Mouse (Mus musculus): ENCODE data around the gene Arhgef10l.
"Not testable (repeated sequence)": the region's sequence is repeated elsewhere in the genome, so short reads cannot be mapped to it uniquely, and the experiment has no call there.

The Arhgef10l gene

DNA sequence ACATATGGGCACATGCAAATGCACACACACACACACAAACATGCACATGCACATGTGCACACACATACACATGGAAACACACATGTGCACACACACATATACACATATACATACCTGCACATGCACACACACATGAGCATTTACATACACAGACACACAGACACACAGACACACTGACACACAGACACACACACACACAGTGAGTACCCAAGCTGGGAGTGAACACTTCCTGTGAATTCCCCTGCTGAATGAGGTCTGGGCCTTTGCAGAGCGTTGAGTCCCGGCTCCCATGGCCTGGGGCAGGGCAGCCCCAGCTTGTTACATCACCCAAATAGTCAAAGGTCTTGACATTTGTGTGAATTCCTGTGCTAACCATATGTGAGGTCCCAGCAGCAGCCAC is 96.4 kb downstream of the Arhgef10l start:
- DNase-seq (ENCODE audit: low read depth), result no peak

DNA sequence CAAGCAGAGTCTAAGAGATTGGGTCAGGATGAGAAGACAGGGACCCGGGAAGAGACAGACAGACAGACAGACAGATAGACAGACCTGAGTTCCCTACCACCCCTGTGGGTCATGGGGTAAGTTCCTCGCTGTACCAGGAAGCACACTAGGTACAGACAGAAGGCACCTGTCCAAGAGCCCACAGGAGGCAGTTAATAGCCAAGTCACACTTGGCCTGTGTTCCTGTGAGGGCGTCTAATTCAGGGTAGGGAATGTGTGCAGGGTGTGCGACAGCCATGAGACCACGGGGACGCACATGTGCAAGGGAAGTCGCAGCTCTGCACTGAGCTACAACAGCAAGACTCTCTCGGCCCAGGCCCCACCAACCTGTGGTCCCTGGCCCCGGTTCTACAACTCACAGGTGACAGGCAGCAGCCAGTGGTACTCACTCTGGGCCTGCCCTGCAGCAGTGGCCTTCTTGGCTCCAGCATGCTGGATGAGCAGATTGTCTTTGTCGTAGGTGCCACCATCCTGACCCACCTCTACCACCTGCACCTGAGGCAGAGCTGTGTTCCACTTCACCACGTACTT is 97.8 kb downstream of the Arhgef10l start:
- DNase-seq (ENCODE audit: low read depth), result no peak

DNA sequence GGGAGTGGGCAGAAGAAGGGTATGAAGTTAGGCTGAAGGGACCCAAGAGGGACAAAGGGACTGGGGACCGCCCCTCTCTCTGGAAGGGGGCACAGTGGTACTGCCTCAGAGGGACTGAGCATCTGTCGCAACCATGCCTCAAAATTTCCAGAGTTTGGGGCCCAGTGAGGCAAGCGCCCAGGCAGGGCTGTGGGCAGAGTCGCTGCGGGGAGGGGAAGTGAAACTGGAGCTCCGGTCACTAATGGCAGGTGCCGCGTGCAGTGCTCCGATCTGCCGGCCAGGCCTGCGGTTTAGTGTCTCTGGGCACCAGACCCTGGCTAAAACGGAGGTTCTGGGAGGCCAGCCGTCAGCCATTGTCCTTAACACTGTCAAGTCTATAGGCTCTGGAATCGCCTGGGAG is 99.0 kb downstream of the Arhgef10l start:
- DNase-seq (ENCODE audit: low read depth), result no peak

DNA sequence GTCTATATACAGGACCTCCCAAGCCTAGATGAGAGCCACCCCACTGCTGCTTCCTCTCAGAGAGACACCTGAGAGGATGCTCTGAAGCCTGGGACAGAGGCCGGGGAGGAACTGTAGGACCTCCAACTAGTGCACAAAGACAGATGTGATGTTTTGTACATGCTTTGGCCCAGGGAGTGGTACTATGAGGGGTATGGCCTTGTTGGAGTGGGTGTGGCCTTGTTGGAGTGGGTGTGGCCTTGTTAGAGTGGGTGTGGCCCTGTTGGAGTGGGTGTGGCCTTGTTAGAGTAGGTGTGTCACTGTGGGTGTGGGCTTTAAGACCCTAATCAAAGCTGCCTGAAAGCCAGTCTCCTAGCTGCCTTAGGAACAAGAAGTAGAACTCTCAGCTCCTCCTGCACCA is 101.4 kb downstream of the Arhgef10l start:
- not testable (repeated sequence) for DNase-seq (ENCODE audit: low read depth)

DNA sequence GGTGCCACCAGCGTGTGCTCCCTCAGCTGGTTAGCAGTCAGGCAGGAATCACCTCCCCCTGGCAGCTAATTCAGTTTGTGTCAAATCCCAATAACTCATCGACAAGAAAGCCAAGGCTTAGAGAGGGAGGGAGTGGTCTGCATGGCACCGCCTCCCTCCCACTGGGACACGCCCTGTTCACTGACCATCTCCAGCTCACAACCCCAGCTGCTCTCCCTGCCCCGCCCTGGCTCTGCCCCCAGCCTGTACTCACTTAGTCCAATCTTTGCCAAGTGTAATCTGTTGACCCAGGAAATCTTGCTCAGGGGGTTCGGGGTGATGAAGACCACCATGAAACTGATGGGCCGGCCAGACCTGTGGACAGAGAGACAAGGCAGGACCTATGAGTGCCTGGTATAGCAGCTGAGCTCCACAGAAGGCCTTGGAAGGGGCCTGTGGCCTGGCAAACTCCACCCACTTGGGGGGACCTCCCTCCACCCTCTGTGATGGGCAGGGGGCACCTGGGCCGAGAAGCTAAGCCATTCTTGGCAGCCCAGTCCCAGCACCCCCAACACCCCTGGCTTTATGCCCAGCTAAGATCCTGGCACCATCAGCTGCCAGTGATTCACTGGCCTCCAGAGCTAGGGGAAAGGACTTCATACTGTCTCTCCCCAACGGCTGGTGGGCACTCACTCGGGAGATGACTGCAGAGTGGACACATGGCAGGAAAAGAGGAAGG is 103.2 kb downstream of the Arhgef10l start:
- no peak for DNase-seq (ENCODE audit: low read depth)

DNA sequence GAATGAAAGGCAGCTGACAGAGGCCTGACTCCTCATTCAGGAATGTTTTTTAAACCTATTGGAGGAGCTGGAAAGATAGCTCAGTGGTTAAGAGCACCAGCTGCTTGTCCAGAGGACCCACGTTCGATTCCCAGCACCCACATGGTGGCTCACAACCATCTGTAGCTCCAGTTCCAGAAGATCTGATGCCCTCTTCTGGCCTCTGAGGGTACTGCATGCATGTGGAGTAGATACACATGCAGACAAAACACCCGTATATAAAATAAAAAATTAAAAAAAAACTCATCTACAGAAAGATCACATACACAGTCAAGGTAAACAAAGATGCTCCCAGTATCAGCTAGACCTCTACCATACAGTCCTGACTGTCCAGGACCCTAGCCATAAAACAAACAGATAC is 104.1 kb downstream of the Arhgef10l start:
- DNase-seq (ENCODE audit: low read depth), result no peak

DNA sequence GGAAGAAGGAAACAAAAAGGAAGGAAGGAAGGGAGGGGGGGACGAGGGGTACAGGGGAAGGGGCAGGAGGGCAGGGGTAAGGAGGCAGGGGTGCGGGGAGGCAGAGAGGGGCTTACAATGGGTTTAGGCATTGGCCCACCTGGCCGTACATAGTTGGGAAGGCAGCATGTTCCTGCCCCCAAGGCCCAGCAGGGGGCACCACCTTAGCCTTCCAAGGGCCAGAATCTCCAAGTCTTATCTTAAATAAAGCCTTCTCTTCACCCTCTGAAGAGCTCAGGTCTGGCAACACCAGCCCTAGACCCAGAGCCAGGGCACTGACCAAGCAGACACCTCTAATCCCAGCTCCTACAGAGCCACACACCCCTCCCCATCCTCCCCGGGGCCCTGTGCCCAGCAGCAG is 106.0 kb downstream of the Arhgef10l start:
- no peak for DNase-seq (ENCODE audit: low read depth)

DNA sequence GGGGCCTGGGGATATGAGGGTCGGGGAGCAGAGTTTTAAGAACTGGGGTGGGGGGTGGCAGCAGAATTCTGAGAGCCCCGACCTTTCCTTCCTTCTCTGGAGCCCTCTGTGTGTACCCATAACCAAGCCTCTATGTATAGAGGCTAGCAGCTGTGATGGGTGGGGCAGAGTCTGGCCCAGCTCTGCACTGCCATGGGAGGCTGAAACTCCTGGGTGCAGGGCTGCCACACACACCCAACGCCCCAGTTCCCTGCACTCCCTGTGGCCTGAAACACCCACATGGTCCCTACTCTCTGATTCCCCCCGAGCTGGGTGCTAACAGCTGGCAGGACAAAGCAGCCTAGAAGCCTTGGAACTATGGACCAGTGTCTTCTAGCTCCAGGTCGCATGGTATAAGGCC is 107.6 kb downstream of the Arhgef10l start:
- DNase-seq (ENCODE audit: low read depth), result no peak

DNA sequence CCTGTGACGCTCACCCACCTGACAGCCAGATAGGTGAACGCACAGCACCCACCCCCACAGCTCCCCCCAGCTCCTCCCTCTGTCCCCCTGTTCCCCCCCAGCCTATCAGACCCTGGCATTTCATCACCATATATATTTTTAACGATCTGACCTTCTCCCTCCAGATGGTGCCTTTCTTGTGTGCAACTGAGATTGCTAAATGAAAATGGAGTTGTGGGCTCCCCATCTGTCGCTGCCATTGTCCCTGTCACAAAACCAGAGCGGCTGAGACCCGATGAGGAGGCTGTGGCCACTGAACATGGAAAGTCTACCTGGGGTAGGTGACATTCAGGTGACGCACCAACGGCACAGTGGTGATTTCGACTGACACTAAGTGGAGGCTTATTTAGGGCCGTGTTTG is 109.3 kb downstream of the Arhgef10l start:
- no peak for DNase-seq (ENCODE audit: low read depth)

DNA sequence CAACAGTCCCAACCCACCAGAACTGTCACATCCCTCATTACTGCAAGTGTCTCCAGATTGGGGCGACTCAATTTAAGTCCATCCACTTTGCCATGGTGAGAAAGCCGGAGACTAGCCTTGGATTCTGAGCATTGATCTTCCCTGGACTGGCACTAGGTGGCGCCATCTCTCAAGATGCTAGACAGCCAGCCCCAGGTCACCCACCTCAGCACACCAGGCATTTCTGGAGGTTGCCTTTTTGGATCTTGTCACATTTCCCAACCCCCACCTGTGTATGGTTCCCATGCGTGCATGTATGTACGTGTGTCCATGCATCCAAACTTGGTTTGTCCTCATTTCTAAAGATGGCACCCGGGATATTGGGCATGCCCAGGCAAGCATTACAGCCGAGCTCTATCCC is 110.5 kb downstream of the Arhgef10l start:
- peak; percentile 60 for DNase-seq (ENCODE audit: low read depth)

DNA sequence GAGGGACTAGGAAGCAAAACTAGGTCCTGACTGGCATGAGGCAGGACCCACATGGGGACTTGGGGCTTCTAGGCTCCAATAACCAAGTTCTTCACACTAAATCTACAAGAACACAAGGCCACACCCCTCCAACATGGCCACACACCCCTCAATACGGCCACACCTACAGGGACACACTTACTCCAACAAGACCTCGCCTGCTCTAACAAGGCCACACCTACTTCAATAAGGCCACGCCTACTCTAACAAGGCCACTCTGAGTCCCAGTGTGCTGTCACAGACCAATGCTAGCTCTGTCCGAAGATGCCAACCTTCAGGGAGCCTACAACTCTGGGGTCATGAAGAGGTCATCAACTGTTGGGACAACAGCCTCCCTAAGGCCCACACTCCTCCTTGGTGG is 111.3 kb downstream of the Arhgef10l start:
- no peak for DNase-seq (ENCODE audit: low read depth)

DNA sequence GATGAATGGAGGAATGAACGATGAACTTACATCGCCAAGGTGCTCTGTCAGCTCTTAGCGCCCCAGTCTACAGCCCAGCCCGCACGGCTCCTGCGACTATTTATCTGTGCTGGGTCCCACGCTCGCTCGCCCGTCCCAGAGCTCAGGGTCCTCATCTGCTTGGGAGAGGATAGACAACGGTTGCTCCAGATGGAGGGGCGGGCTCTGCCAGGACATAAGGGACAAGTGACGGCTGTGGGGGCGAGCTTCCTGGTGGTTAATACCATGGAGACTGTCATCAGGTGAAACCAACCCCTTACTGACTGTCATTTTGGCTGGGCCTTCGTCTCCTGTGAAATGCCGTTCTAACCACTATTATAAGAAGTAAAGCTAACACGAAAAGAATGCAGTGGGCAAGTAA is 114.0 kb downstream of the Arhgef10l start:
- no peak for DNase-seq (ENCODE audit: low read depth)

DNA sequence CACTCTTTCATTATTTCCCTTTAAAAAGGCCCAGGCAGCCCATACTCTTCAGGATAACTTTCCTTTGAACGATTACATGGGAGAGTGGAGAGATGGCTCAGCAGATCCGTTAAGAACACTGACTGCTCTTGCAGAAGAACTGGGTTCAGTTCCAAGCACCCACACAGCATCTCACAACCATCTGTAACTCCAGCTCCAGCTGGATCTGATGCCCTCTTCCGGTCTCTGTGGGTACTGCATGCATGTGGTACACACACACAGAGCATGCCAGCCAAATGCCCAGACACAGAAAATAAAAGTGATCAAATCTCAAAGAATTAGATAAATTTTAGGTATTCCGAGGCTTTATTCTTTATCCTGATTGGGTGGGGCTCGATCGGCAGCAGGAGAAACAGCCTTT is 115.1 kb downstream of the Arhgef10l start:
- DNase-seq (ENCODE audit: low read depth), result no peak

DNA sequence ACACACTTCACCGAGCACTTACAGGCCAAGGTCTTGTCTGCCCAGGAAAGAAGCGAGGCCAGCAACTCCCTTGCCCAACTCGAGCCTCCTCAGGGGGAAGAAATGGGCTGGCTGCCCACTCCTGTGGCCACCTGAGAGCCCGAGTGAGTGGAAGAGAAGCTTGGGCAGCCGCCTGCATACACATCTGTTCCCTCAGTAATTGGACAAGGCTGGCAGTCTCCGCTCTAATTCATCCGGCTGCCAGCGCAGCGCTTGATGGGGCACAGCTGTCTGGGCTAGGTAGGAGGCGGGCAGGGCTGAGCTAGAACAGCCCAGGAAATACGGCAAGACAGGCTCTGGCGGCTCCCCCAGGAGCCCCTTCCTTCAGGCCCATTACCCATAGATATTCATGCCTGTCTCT is 115.8 kb downstream of the Arhgef10l start:
- no peak for DNase-seq (ENCODE audit: low read depth)

DNA sequence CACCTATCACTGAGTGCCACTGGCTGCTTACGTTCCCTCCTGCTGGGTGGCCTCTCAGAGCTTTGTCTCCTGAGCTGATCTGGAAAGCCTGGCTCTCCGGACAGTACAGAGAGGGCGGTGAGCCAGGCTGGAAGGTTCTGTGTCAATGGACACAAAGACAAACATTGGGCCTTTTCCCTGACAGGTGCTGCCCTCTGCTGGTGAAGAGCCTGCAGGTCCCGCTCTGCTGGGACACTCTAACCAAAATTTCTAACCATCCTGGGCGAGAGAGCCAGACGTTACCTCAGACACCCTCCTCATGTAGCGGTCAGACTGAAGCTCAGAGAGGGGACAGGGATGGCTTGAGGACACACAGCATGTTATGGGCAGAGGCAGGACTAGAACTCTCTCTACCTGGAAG is 118.3 kb downstream of the Arhgef10l start:
- peak; percentile 49 for DNase-seq (ENCODE audit: low read depth)

DNA sequence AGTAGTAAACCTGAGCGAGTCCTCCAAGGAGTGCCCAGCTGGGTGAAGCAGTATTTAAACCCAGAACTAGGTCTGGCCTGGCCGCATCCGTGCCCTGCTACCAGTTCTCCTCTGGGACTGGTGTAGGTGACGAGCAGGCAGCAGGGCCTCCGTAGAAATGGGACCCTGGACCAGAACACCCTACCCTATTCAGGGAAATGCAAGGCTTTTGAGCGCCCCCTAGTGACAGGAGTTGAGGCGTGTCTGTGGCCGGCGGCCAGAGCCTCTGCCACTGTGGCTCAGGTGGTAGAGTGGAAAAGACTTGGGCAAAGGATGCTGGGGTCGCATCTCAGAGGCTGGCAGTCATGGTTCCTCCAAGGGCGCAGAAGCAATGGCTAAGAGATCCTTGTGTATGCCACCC is 126.7 kb downstream of the Arhgef10l start:
- DNase-seq (ENCODE audit: low read depth), result no peak

DNA sequence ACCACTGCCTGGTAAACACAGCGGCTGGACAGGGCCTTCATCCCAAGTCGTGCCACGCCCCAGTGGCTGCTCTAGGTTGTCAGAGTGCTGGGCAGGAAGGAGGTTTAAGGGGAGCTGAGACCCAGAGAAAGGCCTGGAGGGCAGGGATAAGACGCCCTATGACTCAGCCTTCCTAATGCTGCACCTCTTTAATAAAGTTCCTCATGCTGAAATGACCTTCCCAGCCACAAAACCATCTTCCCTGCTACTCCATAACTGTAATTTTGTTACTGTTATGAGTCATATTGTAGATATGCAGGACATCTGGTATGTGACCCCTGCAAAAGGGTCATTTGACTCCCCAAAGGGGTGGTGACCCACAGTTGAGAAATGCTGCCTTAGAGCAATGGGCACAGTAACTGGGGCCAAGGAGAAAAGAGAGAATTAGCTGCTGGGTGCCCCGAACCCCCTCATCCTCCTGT is 128.2 kb downstream of the Arhgef10l start:
- DNase-seq (ENCODE audit: low read depth), result no peak

DNA sequence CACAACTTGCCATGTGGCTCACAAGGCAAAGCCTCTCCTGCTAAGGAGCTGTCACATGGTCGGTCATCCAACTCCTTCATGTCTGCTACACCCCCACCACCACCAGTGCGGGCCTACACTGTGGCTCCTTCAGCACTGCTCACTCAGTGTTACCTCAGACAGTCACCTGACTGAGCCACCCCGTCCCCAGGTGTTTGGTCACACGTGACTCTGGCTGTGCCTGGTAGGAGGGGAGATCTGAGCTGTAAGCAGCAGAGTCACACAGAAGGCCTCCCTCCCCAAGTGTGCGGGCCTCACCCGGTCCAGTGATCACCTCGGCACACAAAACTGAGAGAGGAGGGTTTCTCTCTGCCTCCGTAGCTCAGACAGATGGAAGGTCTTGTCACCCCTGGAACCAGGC is 130.5 kb downstream of the Arhgef10l start:
- no peak for DNase-seq (ENCODE audit: low read depth)

DNA sequence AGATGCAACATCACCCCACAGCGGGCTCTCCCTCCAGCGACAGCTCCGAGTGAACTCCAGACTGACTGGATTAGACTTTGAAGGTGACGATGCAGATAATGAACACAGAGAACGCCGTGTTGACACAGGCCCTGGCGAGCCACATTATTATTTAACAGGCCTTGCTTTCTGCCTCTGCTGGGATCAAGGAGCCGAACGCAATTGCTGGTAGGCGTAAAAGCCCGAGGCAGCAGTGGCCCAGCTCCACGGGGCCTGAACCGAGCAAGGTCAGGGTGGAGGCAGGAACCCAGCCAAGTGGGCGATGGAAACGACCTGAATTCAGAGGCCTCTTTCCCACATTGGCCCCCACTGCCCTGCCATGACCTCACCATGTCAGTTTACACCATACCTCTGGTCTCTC is 133.5 kb downstream of the Arhgef10l start:
- no peak for DNase-seq (ENCODE audit: low read depth)

DNA sequence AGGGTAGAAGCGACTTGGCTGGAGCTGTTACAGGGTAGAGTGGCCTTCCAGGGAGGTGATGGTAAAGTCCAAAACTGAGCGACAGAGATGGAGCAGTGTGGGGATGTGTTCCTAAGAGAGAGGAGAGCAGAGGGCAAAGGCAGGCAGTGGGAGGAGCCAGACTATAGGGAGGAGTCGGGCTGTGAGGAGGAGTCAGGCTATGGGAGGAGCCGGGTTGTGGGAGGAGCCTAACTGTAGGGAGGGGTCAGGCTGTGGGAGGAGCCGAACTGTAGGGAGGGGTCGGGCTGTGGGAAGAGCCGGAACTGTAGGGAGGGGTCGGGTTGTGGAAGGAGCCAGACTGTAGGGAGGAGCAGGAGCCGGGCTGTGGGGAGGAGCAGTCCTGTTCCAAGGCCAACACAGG is 134.8 kb downstream of the Arhgef10l start:
- no peak for DNase-seq (ENCODE audit: low read depth)

DNA sequence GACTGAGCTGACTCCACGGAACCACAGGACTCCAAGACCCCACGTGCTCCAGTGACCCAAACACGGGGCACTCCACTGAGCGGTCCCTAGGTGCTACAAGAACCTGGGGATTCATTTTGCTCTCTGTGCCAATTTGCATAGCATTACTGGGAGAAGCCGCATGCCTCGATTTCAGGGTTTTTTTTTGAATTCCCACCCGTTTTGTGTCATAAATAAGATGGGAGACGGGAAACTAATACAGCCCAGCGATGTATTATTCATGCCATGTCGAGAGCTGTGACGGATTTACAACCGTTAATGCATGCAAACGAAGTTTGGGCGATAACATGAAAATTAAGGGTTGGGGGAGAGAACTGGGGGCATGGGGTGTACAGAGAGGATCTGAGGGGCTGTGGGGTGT is 136.1 kb downstream of the Arhgef10l start:
- no peak for DNase-seq (ENCODE audit: low read depth)

DNA sequence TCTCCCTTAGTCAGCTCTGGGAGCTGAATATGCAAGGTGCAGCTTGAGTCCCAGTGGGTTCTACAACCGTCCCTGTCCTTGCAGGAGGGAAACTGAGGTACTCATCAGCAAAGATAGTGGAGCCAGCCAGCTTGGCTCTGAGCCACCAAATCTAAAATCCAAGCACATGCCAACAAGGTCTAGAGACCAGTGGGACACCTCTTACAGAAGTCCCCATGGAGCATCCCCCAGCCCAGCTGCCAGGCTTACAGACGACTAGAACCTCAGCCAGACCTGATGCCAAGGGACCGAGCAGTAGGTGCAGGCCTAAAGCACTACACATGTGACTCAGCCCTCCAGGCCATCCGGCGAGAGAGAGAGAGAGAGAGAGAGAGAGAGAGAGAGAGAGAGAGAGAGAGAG is 137.4 kb downstream of the Arhgef10l start:
- no peak for DNase-seq (ENCODE audit: low read depth)

DNA sequence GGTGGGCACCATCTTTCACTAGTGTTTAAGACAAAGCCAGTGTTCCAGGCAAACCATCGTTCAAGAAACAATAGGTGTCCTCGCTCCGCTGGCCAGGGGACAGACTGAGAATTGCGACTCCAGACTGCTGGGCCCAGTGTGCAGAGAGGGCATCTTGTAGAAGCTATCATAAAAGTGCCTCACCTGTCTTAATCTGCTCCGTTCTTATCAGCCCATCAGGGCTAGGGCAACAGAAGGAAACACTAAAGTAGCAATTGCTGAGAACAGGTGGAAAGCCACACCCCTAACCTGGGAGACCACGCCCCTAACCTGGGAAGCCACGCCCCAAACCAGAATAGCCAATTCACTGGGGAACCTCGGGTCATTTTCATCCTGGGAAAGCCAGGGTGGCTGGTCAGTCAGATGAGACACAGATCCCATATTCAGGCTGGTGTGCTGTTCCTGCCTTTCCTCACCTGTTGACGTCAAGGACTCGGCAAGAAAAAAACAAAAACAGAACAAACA is 140.1 kb downstream of the Arhgef10l start:
- DNase-seq (ENCODE audit: low read depth), result no peak

DNA sequence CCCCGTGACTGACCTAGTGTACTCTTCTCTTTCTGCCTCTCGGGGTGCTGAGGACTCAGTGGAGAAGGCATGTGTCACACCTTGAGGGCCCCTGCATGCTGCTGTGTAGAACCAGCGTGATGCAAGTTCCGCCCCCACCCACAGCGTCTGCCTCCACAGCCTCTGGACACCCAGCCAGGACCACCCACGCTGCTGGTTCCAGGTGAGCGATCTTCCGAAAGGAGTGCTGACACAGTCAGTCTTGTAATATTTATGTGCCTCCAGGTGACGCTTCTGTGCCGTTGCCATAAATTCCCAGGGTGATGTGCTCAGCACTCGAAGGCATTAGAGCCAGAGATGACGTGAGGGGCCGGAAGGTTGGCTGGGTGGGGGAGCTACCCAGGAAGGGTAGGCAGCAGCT is 140.9 kb downstream of the Arhgef10l start:
- DNase-seq (ENCODE audit: low read depth), result no peak

Data from c-Kit-positive CD71-negative TER-119-negative erythroid progenitor cells, embryonic 14.5 days (primary cell).